Mouse (Mus musculus) cerebellum, postnatal 36 days (tissue): ENCODE data around the gene Gdf1.
A peak's percentile ranks its signal among the peaks of the same experiment; 100 is the strongest.

Source experiments
- DNase-seq, 2 experiments: peaks; one replicate each; pipeline ENCODE4 v3.0.0; 2021 to 2022; ENCODE audit warnings: mixed read lengths in 2 of 2

Gdf1 gene

DNA sequence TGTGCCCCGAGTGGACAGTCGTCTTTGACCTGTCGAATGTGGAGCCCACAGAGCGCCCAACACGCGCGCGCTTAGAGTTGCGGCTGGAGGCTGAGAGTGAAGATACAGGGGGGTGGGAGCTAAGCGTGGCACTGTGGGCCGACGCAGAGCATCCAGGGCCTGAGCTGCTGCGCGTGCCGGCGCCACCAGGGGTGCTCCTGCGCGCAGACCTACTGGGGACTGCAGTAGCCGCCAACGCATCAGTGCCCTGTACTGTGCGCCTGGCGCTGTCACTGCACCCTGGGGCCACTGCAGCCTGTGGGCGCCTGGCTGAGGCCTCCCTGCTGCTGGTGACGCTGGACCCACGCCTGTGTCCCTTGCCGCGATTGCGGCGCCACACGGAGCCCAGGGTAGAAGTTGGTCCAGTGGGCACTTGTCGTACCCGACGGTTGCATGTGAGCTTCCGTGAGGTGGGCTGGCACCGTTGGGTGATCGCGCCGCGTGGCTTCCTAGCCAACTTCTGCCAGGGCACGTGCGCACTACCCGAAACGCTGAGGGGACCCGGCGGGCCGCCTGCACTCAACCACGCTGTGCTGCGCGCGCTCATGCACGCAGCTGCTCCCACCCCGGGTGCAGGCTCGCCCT is 1.2 kb downstream of the Gdf1 start:
- peak; percentile 46 to 55 for DNase-seq

DNA sequence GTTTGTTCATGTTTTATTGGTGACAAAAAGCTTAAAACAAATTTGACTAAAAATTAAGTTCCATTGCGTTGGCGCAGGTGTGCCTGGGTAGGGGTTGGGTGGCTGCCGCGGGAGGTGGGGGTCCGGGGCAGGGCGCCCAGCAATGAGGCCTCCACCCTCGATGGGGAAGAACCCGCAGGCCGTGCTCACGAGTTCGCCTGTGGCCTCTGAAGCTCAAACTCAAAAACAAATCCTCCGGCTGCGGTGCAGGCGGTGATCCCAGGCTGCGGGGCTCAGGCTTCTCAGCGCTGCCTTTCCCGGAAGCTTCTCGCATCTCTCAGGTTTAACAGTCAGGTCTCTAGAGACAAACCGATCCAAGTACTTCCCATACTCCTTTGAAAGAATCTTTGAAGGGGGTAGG is 1.9 kb downstream of the Gdf1 start:
- DNase-seq = peak in 1 of 2 experiments; percentile 36

GRCm38 (mm10) chr8:70332070-70332877 is 2.7 kb downstream of the Gdf1 start:
- DNase-seq = peak; percentile 82 to 89

- no peak for DNase-seq
These were observed 3.2 kb downstream of the Gdf1 start for GRCm38 (mm10) chr8:70332878-70333202.

- DNase-seq = no peak
These were observed 9.3 kb downstream of the Gdf1 start for GRCm38 (mm10) chr8:70338931-70339330.

GRCm38 (mm10) chr8:70340659-70341058 is 11.0 kb downstream of the Gdf1 start:
- DNase-seq = peak in 1 of 2 experiments; percentile 52

DNA sequence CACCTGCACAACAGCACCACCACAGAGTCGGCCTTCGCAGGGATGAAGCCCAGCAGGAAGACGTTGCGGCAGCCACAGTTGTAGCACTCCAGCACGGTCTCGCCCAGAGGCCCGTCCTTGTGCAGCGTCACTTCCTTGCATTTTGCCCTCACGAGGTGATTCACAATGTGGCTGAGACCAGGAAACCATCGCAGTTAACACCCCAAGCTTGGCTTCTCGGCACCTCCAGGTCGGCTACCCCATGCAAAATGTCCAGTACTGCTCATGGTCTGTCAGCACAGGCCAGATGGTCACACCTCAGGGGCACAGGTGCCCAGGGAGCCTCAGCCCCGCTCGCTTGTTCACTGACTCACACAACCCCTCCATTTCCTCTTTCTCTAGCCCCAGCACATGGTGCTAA is 12.4 kb downstream of the Gdf1 start:
- DNase-seq = peak; percentile 64 to 70

DNA sequence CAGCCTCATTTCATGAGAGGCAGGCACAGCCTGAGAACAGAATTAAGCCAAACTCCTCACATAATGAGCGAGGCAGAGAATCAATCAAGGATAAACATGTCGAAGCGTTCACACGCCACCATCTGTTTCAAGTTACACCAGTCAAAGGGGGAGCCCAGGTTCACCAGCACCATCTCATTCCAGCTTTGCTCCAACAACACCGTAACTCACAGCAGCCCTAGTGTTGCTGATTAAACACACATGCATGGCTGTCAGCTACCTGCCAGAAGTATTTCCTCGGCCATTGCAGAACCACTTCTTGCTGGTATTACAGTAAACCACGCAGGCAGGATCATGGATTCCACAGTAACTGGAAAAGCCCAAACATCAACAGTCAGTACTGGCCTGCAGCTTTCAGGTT is 13.5 kb downstream of the Gdf1 start:
- no peak for DNase-seq

DNA sequence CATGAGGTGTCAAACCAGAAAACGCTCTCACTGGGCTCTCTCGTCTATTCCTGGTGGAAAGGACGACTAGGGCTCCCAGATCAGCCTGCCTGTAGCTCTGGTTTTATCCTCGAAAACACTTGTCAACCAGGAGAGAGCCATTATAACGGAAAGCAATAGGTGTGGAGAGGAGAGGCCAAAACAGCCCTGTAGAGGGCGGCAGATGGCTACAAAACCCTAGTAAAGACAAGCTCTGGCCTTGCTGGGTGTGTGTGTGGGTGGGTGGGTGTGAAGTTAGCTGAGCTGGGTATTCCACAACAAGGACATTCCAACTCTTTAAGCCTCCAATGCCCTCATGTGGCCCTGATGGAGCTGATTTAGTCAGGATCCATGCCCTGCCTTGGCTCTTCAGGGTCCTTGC is 14.1 kb downstream of the Gdf1 start:
- peak; percentile 67 to 74 for DNase-seq

- no peak for DNase-seq
These were observed 14.7 kb downstream of the Gdf1 start for GRCm38 (mm10) chr8:70344279-70344678.

- no peak for DNase-seq
These were observed 17.8 kb downstream of the Gdf1 start for GRCm38 (mm10) chr8:70347443-70347842.

GRCm38 (mm10) chr8:70347860-70348420 is 18.3 kb downstream of the Gdf1 start:
- DNase-seq = no peak

GRCm38 (mm10) chr8:70351035-70351999 is 21.7 kb downstream of the Gdf1 start:
- peak; percentile 53 to 57 for DNase-seq

DNA sequence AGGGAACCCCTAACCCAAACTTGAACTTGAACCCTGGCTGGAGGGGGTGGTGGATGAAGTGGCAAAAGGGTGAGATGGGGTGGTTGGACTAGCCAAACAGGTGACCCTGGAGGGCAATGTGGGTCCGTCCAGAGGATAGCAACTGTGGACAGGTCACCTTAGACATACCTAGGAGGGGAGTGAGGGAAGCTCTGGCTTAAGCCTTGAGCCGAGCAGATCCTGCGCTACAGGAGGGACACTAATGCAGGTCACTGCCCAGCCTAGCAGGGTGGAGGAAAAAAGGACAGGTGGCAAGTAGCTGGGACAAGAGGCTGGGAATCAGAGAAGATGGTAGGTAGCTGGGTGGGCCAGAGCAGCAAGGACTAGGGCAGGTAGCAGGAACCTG is 22.4 kb downstream of the Gdf1 start:
- no peak for DNase-seq

GRCm38 (mm10) chr8:70352657-70353151 is 23.1 kb downstream of the Gdf1 start:
- DNase-seq = no peak

GRCm38 (mm10) chr8:70353194-70353817 is 23.7 kb downstream of the Gdf1 start, which contains the start of gene Upf1:
TSS of gene Upf1 (minus strand) at chr8:70353278.
- peak; percentile 100 for DNase-seq

- DNase-seq = no peak
These were observed 24.4 kb downstream of the Gdf1 start for GRCm38 (mm10) chr8:70354004-70354403.

GRCm38 (mm10) chr8:70356111-70356510 is 26.5 kb downstream of the Gdf1 start:
- DNase-seq = no peak

GRCm38 (mm10) chr8:70359411-70359810 is 29.8 kb downstream of the Gdf1 start:
- no peak for DNase-seq

GRCm38 (mm10) chr8:70360769-70361168 is 31.2 kb downstream of the Gdf1 start:
- no peak for DNase-seq

DNA sequence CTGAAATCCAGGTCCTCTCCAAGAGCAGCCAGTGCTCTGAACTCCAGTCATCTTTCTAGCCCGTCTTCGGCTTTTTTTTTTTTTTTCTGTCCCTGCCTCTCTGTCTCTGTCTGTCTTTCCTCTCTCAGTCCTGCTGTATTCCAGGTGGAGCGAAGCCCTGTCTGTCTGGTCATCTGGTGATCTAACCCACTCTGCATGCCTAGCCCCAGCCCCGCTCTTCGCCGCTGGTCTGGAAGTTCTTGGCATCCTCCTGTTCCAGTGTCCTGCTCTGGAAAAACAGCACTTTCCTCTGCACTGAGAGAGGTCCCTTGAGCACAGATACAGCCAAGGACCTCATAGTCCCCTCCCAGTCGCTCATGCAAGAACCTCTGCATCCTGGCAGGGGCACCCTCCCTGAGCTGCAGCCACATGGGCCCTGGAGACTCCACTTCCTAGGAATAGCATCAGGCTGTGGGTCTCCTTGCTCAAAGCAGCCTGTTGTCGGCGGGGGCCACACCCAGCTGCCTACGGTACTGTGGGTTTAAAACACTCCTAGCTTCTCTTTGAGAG is 31.9 kb downstream of the Gdf1 start:
- no peak for DNase-seq

- no peak for DNase-seq
These were observed 34.4 kb downstream of the Gdf1 start for GRCm38 (mm10) chr8:70364066-70364465.
